Mouse (Mus musculus) heart, postnatal 0 days (tissue): Measurements from ENCODE around the gene Majin. TPM values are rescaled to one million over a fixed set of nuclear protein-coding genes. Genes with fewer than 3 reads are reported as not detected.
A peak's percentile ranks its signal among the peaks of the same experiment; 100 is the strongest.

Experiments used
- ATAC-seq: fragments of 200-750 bp; cut with Nextera tagmentation; 2 replicates; pipeline ENCODE4 v1.8.0; 2017; ENCODE audit warnings: low read depth, moderate number of reproducible peaks, moderate library complexity; ENCODE audit not compliant: insufficient read depth
- DNase-seq: peaks from one replicate; pipeline ENCODE4 v3.0.0-alpha.2; 2016; ENCODE audit warnings: low spot score
- H3K27ac ChIP-seq: fragments of 300-500 bp; sonication (generic); 2 replicates; pipeline ENCODE4 v1.5.1; 2014; ENCODE audit warnings: low read depth, mild to moderate bottlenecking
- H3K27me3 ChIP-seq: fragments of 300-500 bp; sonication (generic); 2 replicates; pipeline ENCODE4 v1.6.1; 2014; ENCODE audit warnings: low read length, mixed read lengths; ENCODE audit not compliant: control insufficient read depth, insufficient read depth
- H3K36me3 ChIP-seq: fragments of 300-500 bp; sonication (generic); replicated peaks from 2 replicates; pipeline ENCODE4 v1.6.1; 2014; ENCODE audit warnings: low read length, mixed read lengths; ENCODE audit not compliant: control insufficient read depth, insufficient read depth
- H3K4me1 ChIP-seq: fragments of 300-500 bp; sonication (generic); 2 replicates; pipeline ENCODE4 v1.6.1; 2014; ENCODE audit warnings: antibody characterized with exemption; ENCODE audit not compliant: control insufficient read depth, insufficient read depth
- H3K4me2 ChIP-seq: fragments of 300-500 bp; sonication (generic); 2 replicates; pipeline ENCODE4 v1.6.1; 2014; ENCODE audit warnings: low read depth, mild to moderate bottlenecking, low read length, moderate library complexity
- H3K4me3 ChIP-seq: fragments of 300-500 bp; sonication (generic); 2 replicates; pipeline ENCODE4 v1.5.1; 2014; ENCODE audit warnings: low read depth, low read length
- H3K9ac ChIP-seq: fragments of 300-500 bp; sonication (generic); replicated peaks from 2 replicates; pipeline ENCODE4 v1.6.1; 2014; ENCODE audit warnings: low read depth, low read length, mixed read lengths
- H3K9me3 ChIP-seq: fragments of 300-500 bp; sonication (generic); replicated peaks from 2 replicates; pipeline ENCODE4 v1.6.1; 2016; ENCODE audit warnings: low read length; ENCODE audit not compliant: control insufficient read depth
- CTCF ChIP-seq: IDR thresholded peaks from 2 replicates; pipeline ENCODE4 v1.5.1; 2016; ENCODE audit warnings: antibody characterized with exemption, control low read depth, low read depth
- EP300 ChIP-seq: IDR thresholded peaks from 2 replicates; pipeline ENCODE4 v1.6.1; 2016; ENCODE audit warnings: antibody characterized with exemption, low read depth
- WGBS: fragments of 180-500 bp; shearing (Covaris S2); extraction: QIAGEN DNeasy Blood & Tissue Kit; methylation state at CpG from one replicate; pipeline ENCODE4 v1.1.7; 2014; 5-methylcytosine and 5-hydroxymethylcytosine counted together
- microRNA counts: library from miRNA; unstranded; fragments of <30 nt; microRNA quantifications from one replicate; lab custom pipeline; 2015
- microRNA-seq: library from miRNA; unstranded; fragments of <30 nt; microRNA quantifications from one replicate; pipeline ENCODE4, GENCODE M21; 2016
- polyA plus RNA-seq: library from polyadenylated mRNA; unstranded; fragments of >200 nt; fragmentation: Nextera tagmentation; extraction: Ambion mirVana; gene quantifications from 2 replicates; pipeline ENCODE4 v1.2.1, GENCODE M21; 2015
- total RNA-seq: library from RNA; depleted of rRNA; stranded (reverse); fragments of >200 nt; gene quantifications from 2 replicates; pipeline ENCODE4 v1.2.3, GENCODE M21; 2014; ENCODE audit warnings: low replicate concordance; rRNA removed

Gene Majin
- total and polyA plus RNA-seq, 2 experiments from 2014 or later = not detected

GRCm38 (mm10) chr19:6272738-6273137 is 88.5 kb downstream of the Majin start:
- no peak for ATAC-seq
- Histone ChIP-seq H3K27me3 (peaks cover 5% of the 10 kb centered on the region; the same call in 1 of the 2 replicates), H3K27ac (peak overlapping the region; percentile 62), H3K4me3 (no peak overlapping the region), H3K4me2 (no peak overlapping the region), H3K4me1 (peaks cover 19% of the 10 kb centered on the region; the same call in 1 of the 2 replicates), H3K9ac (no peak overlapping the region), H3K9me3 (no peaks in the 10 kb centered on the region), H3K36me3 (no peaks in the 10 kb centered on the region)
- TF ChIP-seq CTCF (no peak), EP300 (no peak)
- WGBS = 54% methylated on average over 4 of the region's 4 CpGs
- peak; percentile 54 for DNase-seq

- Histone ChIP-seq H3K27me3 (peaks cover 5% of the 10 kb centered on the region; the same call in 1 of the 2 replicates), H3K4me3 (no peak overlapping the region)
- 78% methylated on average over 4 of the region's 4 CpGs for WGBS
Observed at GRCm38 (mm10) chr19:6273592-6273991, 89.4 kb downstream of the Majin start.

More at GRCm38 (mm10) chr19:6273592-6273991, 89.4 kb downstream of the Majin start:
- Histone ChIP-seq H3K9ac (no peak overlapping the region), H3K4me1 (peaks cover 27% of the 10 kb centered on the region; the same call in 1 of the 2 replicates), H3K9me3 (no peaks in the 10 kb centered on the region), H3K36me3 (no peaks in the 10 kb centered on the region), H3K27ac (peak overlapping the region; percentile 62), H3K4me2 (no peak overlapping the region)
- no peak for TF ChIP-seq CTCF
- TF ChIP-seq EP300 = no peak
- ATAC-seq (no peak), DNase-seq (no peak)

MicroRNA genes within 50 kb of the gene (microRNA counts, 519-probe panel; counts per million panel counts)
- not detected for microRNA mmu-miR-192 (lab: Ali Mortazavi, UCI)

Small RNA genes within 50 kb of the gene (microRNA-seq; reads per million reads assigned to microRNA genes)
- gene Mir192 (99.4 reads per million, percentile 56 among the genes with 10 or more reads in this experiment), gene Mir194-2 (88.4 reads per million, percentile 53 among the genes with 10 or more reads in this experiment)

Other genes with a start within 250 kb of the Majin start
- 44.7 and 64.3 TPM in 2 replicates for gene Pola2, start 220.2 kb upstream of the Majin start, total RNA-seq
- 32.7 and 34.1 TPM in 2 replicates for gene Pola2, start 220.2 kb upstream of the Majin start, polyA plus RNA-seq
- gene Slc22a20, start 198.2 kb upstream of the Majin start, total RNA-seq = not detected in 2 replicates
- not detected in 2 replicates for gene Slc22a20, start 198.2 kb upstream of the Majin start, polyA plus RNA-seq
- gene Capn1, start 168.5 kb upstream of the Majin start, total RNA-seq = 18.9 and 19.3 TPM in 2 replicates
- gene Capn1, start 168.5 kb upstream of the Majin start, polyA plus RNA-seq = 4.9 and 5.3 TPM in 2 replicates
- gene Syvn1, start 137.8 kb upstream of the Majin start, total RNA-seq = 12.0 and 16.0 TPM in 2 replicates
- 9.2 and 10.2 TPM in 2 replicates for gene Syvn1, start 137.8 kb upstream of the Majin start, polyA plus RNA-seq
- 18.7 and 37.1 TPM in 2 replicates for gene Mrpl49, start 126.6 kb upstream of the Majin start, total RNA-seq
- 49.7 and 53.5 TPM in 2 replicates for gene Mrpl49, start 126.6 kb upstream of the Majin start, polyA plus RNA-seq
- 562 and 833 TPM in 2 replicates for gene Fau, start 126.5 kb upstream of the Majin start, total RNA-seq
- gene Fau, start 126.5 kb upstream of the Majin start, polyA plus RNA-seq = 484 and 508 TPM in 2 replicates
- 46.7 and 58.4 TPM in 2 replicates for gene Znhit2, start 123.2 kb upstream of the Majin start, total RNA-seq
- 21.4 and 22.7 TPM in 2 replicates for gene Znhit2, start 123.2 kb upstream of the Majin start, polyA plus RNA-seq
- gene Tm7sf2, start 116.0 kb upstream of the Majin start, total RNA-seq = 13.1 and 14.4 TPM in 2 replicates
- 3.2 and 3.3 TPM in 2 replicates for gene Tm7sf2, start 116.0 kb upstream of the Majin start, polyA plus RNA-seq
- 55.2 and 59.7 TPM in 2 replicates for gene Vps51, start 107.2 kb upstream of the Majin start, total RNA-seq
- 32.5 and 35.8 TPM in 2 replicates for gene Vps51, start 107.2 kb upstream of the Majin start, polyA plus RNA-seq
- gene Tmem262, start 104.4 kb upstream of the Majin start, total RNA-seq = not detected in 2 replicates
- gene Tmem262, start 104.4 kb upstream of the Majin start, polyA plus RNA-seq = not detected in 2 replicates
- not detected in 2 replicates for gene Gm28374, start 102.1 kb upstream of the Majin start, total RNA-seq
- gene Gm28374, start 102.1 kb upstream of the Majin start, polyA plus RNA-seq = 0.72 and 0.99 TPM in 2 replicates
- gene Zfpl1, start 99.4 kb upstream of the Majin start, total RNA-seq = 50.8 and 55.5 TPM in 2 replicates
- 36.1 and 37.5 TPM in 2 replicates for gene Zfpl1, start 99.4 kb upstream of the Majin start, polyA plus RNA-seq
- gene Cdca5, start 99.4 kb upstream of the Majin start, total RNA-seq = 2.2 and 6.8 TPM in 2 replicates
- 5.7 and 6.4 TPM in 2 replicates for gene Cdca5, start 99.4 kb upstream of the Majin start, polyA plus RNA-seq
- not detected in 2 replicates for gene AC131692.1, start 90.0 kb upstream of the Majin start, total RNA-seq
- not detected in 2 replicates for gene AC131692.1, start 90.0 kb upstream of the Majin start, polyA plus RNA-seq
- not detected in 2 replicates for gene Naaladl1, start 78.6 kb upstream of the Majin start, total RNA-seq
- gene Naaladl1, start 78.6 kb upstream of the Majin start, polyA plus RNA-seq = 0.07 TPM in 1 of 2 replicates, not detected in the other
- 46.5 and 48.8 TPM in 2 replicates for gene Sac3d1, start 65.7 kb upstream of the Majin start, total RNA-seq
- 25.1 and 25.8 TPM in 2 replicates for gene Sac3d1, start 65.7 kb upstream of the Majin start, polyA plus RNA-seq
- gene Snx15, start 56.1 kb upstream of the Majin start, total RNA-seq = 30.5 and 55.7 TPM in 2 replicates
- 17.5 and 18.5 TPM in 2 replicates for gene Snx15, start 56.1 kb upstream of the Majin start, polyA plus RNA-seq
- 0.46 TPM in 1 of 2 replicates, not detected in the other for gene Batf2, start 43.4 kb upstream of the Majin start, total RNA-seq
- 0.16 and 0.18 TPM in 2 replicates for gene Batf2, start 43.4 kb upstream of the Majin start, polyA plus RNA-seq
- gene Arl2, start 42.8 kb upstream of the Majin start, total RNA-seq = 59.2 and 75.1 TPM in 2 replicates
- 96.6 and 105 TPM in 2 replicates for gene Arl2, start 42.8 kb upstream of the Majin start, polyA plus RNA-seq
- not detected in 2 replicates for gene Gpha2, start 42.0 kb downstream of the Majin start, total RNA-seq
- not detected in 2 replicates for gene Gpha2, start 42.0 kb downstream of the Majin start, polyA plus RNA-seq
- gene Ppp2r5b, start 51.5 kb downstream of the Majin start, total RNA-seq = 20.6 and 40.3 TPM in 2 replicates
- gene Ppp2r5b, start 51.5 kb downstream of the Majin start, polyA plus RNA-seq = 18.3 and 18.6 TPM in 2 replicates
- 18.9 and 24.5 TPM in 2 replicates for gene Atg2a, start 57.3 kb downstream of the Majin start, total RNA-seq
- gene Atg2a, start 57.3 kb downstream of the Majin start, polyA plus RNA-seq = 4.7 and 5.6 TPM in 2 replicates
- 127 and 200 TPM in 2 replicates for gene Ehd1, start 92.3 kb downstream of the Majin start, total RNA-seq
- 56.4 and 60.3 TPM in 2 replicates for gene Ehd1, start 92.3 kb downstream of the Majin start, polyA plus RNA-seq
- 4.8 and 9.5 TPM in 2 replicates for gene Cdc42bpg, start 122.1 kb downstream of the Majin start, total RNA-seq
- 0.49 and 0.51 TPM in 2 replicates for gene Cdc42bpg, start 122.1 kb downstream of the Majin start, polyA plus RNA-seq
- gene Men1, start 150.6 kb downstream of the Majin start, total RNA-seq = 20.6 and 46.5 TPM in 2 replicates
- 20.1 and 20.3 TPM in 2 replicates for gene Men1, start 150.6 kb downstream of the Majin start, polyA plus RNA-seq
- gene Map4k2, start 156.7 kb downstream of the Majin start, total RNA-seq = 48.4 and 59.1 TPM in 2 replicates
- 9.6 and 10.1 TPM in 2 replicates for gene Map4k2, start 156.7 kb downstream of the Majin start, polyA plus RNA-seq
- gene Sf1, start 179.3 kb downstream of the Majin start, total RNA-seq = 41.8 and 94.6 TPM in 2 replicates
- gene Sf1, start 179.3 kb downstream of the Majin start, polyA plus RNA-seq = 31.8 and 38.3 TPM in 2 replicates
- gene Pygm, start 200.0 kb downstream of the Majin start, total RNA-seq = 451 and 487 TPM in 2 replicates
- gene Pygm, start 200.0 kb downstream of the Majin start, polyA plus RNA-seq = 390 and 400 TPM in 2 replicates
- gene Rasgrp2, start 215.0 kb downstream of the Majin start, total RNA-seq = 25.3 and 55.6 TPM in 2 replicates
- 46.6 and 55.5 TPM in 2 replicates for gene Rasgrp2, start 215.0 kb downstream of the Majin start, polyA plus RNA-seq
- gene Nrxn2, start 234.3 kb downstream of the Majin start, total RNA-seq = not detected in 2 replicates
- 0.67 and 0.68 TPM in 2 replicates for gene Nrxn2, start 234.3 kb downstream of the Majin start, polyA plus RNA-seq